Mouse (Mus musculus) liver, embryonic 14.5 days (tissue): ENCODE measurements around the gene Klhl29.

Source experiments
- CTCF ChIP-seq: IDR thresholded peaks from 2 replicates; pipeline ENCODE4 v1.5.1; 2016; ENCODE audit warnings: antibody characterized with exemption, low read depth, control low read depth
- EP300 ChIP-seq: IDR thresholded peaks from 2 replicates; pipeline ENCODE4 v1.6.1; 2016; ENCODE audit warnings: antibody characterized with exemption, low read depth

GRCm38 (mm10) chr12:5303912-5304311, 71.6 kb downstream of the Klhl29 start:
- TF ChIP-seq CTCF: no peak
- TF ChIP-seq EP300: no peak
